Mouse (Mus musculus): ENCODE measurements at regions not wholly inside any gene's neighbourhood (a gene's known extent, or its start where the extent isn't known, plus 50 kb on each side); places are given as distances from the start of the nearest gene placed in this dataset.

GRCm38 (mm10) chr15:36903922-36904321, 103.7 kb downstream of the Zfp706 start:
- Histone ChIP-seq H3K4me3 (ENCODE audit: control insufficient read depth in 1 of 2, insufficient read depth in 1 of 2, low read depth in 1 of 2, low read length in 2 of 2) (no peak overlapping the region), H3K4me2 (ENCODE audit: low read length) (no peak overlapping the region), H3K27me3 (ENCODE audit: control insufficient read depth, insufficient read depth, low read length) (no peaks in the 10 kb centered on the region), H3K4me1 (ENCODE audit: control insufficient read depth in 2 of 2, insufficient read depth in 2 of 2, low read length in 2 of 2) (peaks cover 16 to 23% of the 10 kb centered on the region in 2 experiments), H3K36me3 (ENCODE audit: control insufficient read depth, insufficient read depth, low read length) (no peaks in the 10 kb centered on the region), H3K9ac (ENCODE audit: low read length) (no peak overlapping the region), H3K27ac (replicated peaks in 1 of 2; ENCODE audit: control insufficient read depth in 1 of 2, insufficient read depth in 1 of 2, low read depth in 2 of 2, low read length in 2 of 2) (no peak overlapping the region; a peak in 1 of 4 replicates), H3K9me3 (ENCODE audit: control insufficient read depth, low read length) (no peaks in the 10 kb centered on the region)
- ATAC-seq (ENCODE audit: insufficient number of reproducible peaks, insufficient read depth, low FRiP score, low read depth) = no peak
- WGBS = 75% methylated on average over 5 of the region's 5 CpGs

- Histone ChIP-seq H3K36me3 (ENCODE audit: control insufficient read depth, insufficient read depth, low read length) (no peaks in the 10 kb centered on the region), H3K4me3 (ENCODE audit: control insufficient read depth in 1 of 2, insufficient read depth in 1 of 2, low read depth in 1 of 2, low read length in 2 of 2) (no peak overlapping the region), H3K9ac (ENCODE audit: low read length) (no peak overlapping the region), H3K4me1 (ENCODE audit: control insufficient read depth in 2 of 2, insufficient read depth in 2 of 2, low read length in 2 of 2) (peaks cover 16 to 23% of the 10 kb centered on the region in 2 experiments), H3K4me2 (ENCODE audit: low read length) (no peak overlapping the region), H3K27ac (replicated peaks in 1 of 2; ENCODE audit: control insufficient read depth in 1 of 2, insufficient read depth in 1 of 2, low read depth in 2 of 2, low read length in 2 of 2) (peak overlapping the region in 1 of 2 experiments; percentile 36; a peak in 2 of 4 replicates), H3K27me3 (ENCODE audit: control insufficient read depth, insufficient read depth, low read length) (no peaks in the 10 kb centered on the region), H3K9me3 (ENCODE audit: control insufficient read depth, low read length) (no peaks in the 10 kb centered on the region)
- 53% methylated on average over 4 of the region's 4 CpGs for WGBS
- no peak; the same call in 1 of the 2 replicates for ATAC-seq (ENCODE audit: insufficient number of reproducible peaks, insufficient read depth, low FRiP score, low read depth)
These were observed 104.3 kb downstream of the Zfp706 start for GRCm38 (mm10) chr15:36903309-36903708.

DNA sequence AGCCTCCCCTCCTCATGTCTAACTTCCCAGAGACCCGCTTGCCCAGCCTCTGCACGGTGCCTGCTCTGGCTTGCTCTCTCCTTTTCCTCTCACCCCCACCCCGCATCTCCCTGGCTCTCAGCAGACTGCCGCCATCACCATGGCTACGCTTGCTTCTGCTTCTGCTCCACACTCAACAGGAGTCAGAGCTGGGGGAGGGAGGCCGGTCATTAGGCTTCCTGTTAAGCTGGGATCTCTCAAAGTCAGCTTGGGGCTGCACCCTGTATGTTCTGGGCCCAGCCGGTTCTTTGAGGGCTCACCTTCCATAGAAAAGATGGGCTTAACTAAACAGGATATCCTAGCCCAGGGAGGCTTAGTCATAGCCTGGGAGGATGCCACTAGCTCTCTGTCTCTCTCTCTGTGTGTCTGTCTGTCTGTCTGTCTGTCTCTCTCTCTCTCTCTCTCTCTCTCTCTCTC, 105.7 kb downstream of the Zfp706 start:
- Histone ChIP-seq H3K27ac (replicated peaks in 1 of 2; ENCODE audit: control insufficient read depth in 1 of 2, insufficient read depth in 1 of 2, low read depth in 2 of 2, low read length in 2 of 2) (0 out of 4 replicates have a peak overlapping the region, but pooled peaks of 1 of the 2 experiments have one; percentile 19), H3K36me3 (ENCODE audit: control insufficient read depth, insufficient read depth, low read length) (no peaks in the 10 kb centered on the region), H3K4me3 (ENCODE audit: control insufficient read depth in 1 of 2, insufficient read depth in 1 of 2, low read depth in 1 of 2, low read length in 2 of 2) (no peak overlapping the region), H3K9me3 (ENCODE audit: control insufficient read depth, low read length) (no peaks in the 10 kb centered on the region), H3K4me2 (ENCODE audit: low read length) (peak overlapping the region; percentile 26; the same call in 1 of the 2 replicates), H3K4me1 (ENCODE audit: control insufficient read depth in 2 of 2, insufficient read depth in 2 of 2, low read length in 2 of 2) (peaks cover 16 to 23% of the 10 kb centered on the region in 2 experiments), H3K27me3 (ENCODE audit: control insufficient read depth, insufficient read depth, low read length) (no peaks in the 10 kb centered on the region), H3K9ac (ENCODE audit: low read length) (no peak overlapping the region; the same call in 1 of the 2 replicates)
- peak; percentile 41; the same call in 1 of the 2 replicates for ATAC-seq (ENCODE audit: insufficient number of reproducible peaks, insufficient read depth, low FRiP score, low read depth)
- 2% methylated on average over 7 of the region's 7 CpGs for WGBS

GRCm38 (mm10) chr15:36901350-36901749, 106.2 kb downstream of the Zfp706 start:
- H3K9me3 ChIP-seq (ENCODE audit: control insufficient read depth, low read length) = no peaks in the 10 kb centered on the region
- H3K36me3 ChIP-seq (ENCODE audit: control insufficient read depth, insufficient read depth, low read length) = no peaks in the 10 kb centered on the region
- H3K4me2 ChIP-seq (ENCODE audit: low read length) = peak overlapping the region; percentile 26; the same call in 1 of the 2 replicates
- H3K27ac ChIP-seq (replicated peaks in 1 of 2; ENCODE audit: control insufficient read depth in 1 of 2, insufficient read depth in 1 of 2, low read depth in 2 of 2, low read length in 2 of 2) = no peak overlapping the region
- H3K4me1 ChIP-seq (ENCODE audit: control insufficient read depth in 2 of 2, insufficient read depth in 2 of 2, low read length in 2 of 2) = peaks cover 16 to 23% of the 10 kb centered on the region in 2 experiments
- H3K27me3 ChIP-seq (ENCODE audit: control insufficient read depth, insufficient read depth, low read length) = no peaks in the 10 kb centered on the region
- ATAC-seq (ENCODE audit: insufficient number of reproducible peaks, insufficient read depth, low FRiP score, low read depth) = no peak
- 54% methylated on average over 5 of the region's 5 CpGs for WGBS
- no peak overlapping the region for H3K4me3 ChIP-seq (ENCODE audit: control insufficient read depth in 1 of 2, insufficient read depth in 1 of 2, low read depth in 1 of 2, low read length in 2 of 2)
- no peak overlapping the region for H3K9ac ChIP-seq (ENCODE audit: low read length)

DNA sequence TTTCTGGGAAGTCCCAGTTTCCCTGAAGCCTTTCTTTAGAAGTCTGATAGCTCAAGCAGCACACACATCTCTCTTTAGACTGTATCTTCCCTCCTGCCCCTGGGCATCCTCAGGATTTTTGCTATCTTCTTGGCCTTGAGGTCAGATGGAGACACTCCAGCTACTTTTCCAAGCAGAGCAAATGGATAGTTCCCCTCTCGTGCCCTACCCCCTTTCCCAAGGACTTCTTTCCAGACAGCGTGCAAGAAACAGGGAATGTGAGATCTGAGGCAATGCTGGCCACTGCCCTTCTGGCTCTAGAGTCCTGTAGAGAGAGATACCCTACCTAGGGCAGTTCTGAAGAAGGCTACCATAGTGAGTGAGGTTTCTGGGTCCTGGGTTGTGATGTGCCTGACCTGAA, 106.6 kb downstream of the Zfp706 start:
- Histone ChIP-seq H3K4me3 (ENCODE audit: control insufficient read depth in 1 of 2, insufficient read depth in 1 of 2, low read depth in 1 of 2, low read length in 2 of 2) (no peak overlapping the region), H3K4me2 (ENCODE audit: low read length) (no peak overlapping the region), H3K9ac (ENCODE audit: low read length) (no peak overlapping the region)

DNA sequence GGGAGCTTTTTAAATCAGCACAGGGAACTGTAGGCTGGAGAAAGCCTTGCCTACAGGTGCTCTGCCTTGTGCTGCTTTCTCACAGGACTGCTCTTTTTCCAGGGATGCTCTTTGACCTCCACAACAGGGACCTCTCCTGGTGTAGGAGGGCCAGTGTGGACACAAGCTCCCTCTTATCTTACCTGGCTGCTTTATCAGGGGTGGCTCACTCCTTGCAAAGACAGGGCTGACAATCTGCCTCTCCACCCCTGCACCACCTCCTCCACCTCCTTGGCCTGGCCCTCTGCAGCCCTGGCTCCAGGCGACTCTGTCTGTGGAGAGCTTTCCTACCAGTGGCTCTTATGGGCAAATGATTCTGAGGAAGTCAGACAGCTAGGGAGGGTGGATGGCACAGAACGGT, 107.7 kb downstream of the Zfp706 start:
- no peak overlapping the region for H3K27ac ChIP-seq (replicated peaks in 1 of 2; ENCODE audit: control insufficient read depth in 1 of 2, insufficient read depth in 1 of 2, low read depth in 2 of 2, low read length in 2 of 2)
- 55% methylated on average over 2 of the region's 2 CpGs for WGBS
- no peaks in the 10 kb centered on the region for H3K27me3 ChIP-seq (ENCODE audit: control insufficient read depth, insufficient read depth, low read length)
- no peak for ATAC-seq (ENCODE audit: insufficient number of reproducible peaks, insufficient read depth, low FRiP score, low read depth)
- no peak overlapping the region for H3K9ac ChIP-seq (ENCODE audit: low read length)
- H3K9me3 ChIP-seq (ENCODE audit: control insufficient read depth, low read length) = no peaks in the 10 kb centered on the region
- no peaks in the 10 kb centered on the region for H3K36me3 ChIP-seq (ENCODE audit: control insufficient read depth, insufficient read depth, low read length)
- peaks cover 16 to 23% of the 10 kb centered on the region in 2 experiments for H3K4me1 ChIP-seq (ENCODE audit: control insufficient read depth in 2 of 2, insufficient read depth in 2 of 2, low read length in 2 of 2)
- H3K4me2 ChIP-seq (ENCODE audit: low read length) = no peak overlapping the region
- no peak overlapping the region for H3K4me3 ChIP-seq (ENCODE audit: control insufficient read depth in 1 of 2, insufficient read depth in 1 of 2, low read depth in 1 of 2, low read length in 2 of 2)

More for the DNA sequence above, 106.6 kb downstream of the Zfp706 start:
- no peaks in the 10 kb centered on the region for H3K27me3 ChIP-seq (ENCODE audit: control insufficient read depth, insufficient read depth, low read length)
- no peak overlapping the region for H3K27ac ChIP-seq (replicated peaks in 1 of 2; ENCODE audit: control insufficient read depth in 1 of 2, insufficient read depth in 1 of 2, low read depth in 2 of 2, low read length in 2 of 2)
- no peak for ATAC-seq (ENCODE audit: insufficient number of reproducible peaks, insufficient read depth, low FRiP score, low read depth)
- no peaks in the 10 kb centered on the region for H3K36me3 ChIP-seq (ENCODE audit: control insufficient read depth, insufficient read depth, low read length)
- H3K4me1 ChIP-seq (ENCODE audit: control insufficient read depth in 2 of 2, insufficient read depth in 2 of 2, low read length in 2 of 2) = peaks cover 16 to 23% of the 10 kb centered on the region in 2 experiments
- WGBS = 44% methylated on average over 2 of the region's 2 CpGs
- no peaks in the 10 kb centered on the region for H3K9me3 ChIP-seq (ENCODE audit: control insufficient read depth, low read length)

DNA sequence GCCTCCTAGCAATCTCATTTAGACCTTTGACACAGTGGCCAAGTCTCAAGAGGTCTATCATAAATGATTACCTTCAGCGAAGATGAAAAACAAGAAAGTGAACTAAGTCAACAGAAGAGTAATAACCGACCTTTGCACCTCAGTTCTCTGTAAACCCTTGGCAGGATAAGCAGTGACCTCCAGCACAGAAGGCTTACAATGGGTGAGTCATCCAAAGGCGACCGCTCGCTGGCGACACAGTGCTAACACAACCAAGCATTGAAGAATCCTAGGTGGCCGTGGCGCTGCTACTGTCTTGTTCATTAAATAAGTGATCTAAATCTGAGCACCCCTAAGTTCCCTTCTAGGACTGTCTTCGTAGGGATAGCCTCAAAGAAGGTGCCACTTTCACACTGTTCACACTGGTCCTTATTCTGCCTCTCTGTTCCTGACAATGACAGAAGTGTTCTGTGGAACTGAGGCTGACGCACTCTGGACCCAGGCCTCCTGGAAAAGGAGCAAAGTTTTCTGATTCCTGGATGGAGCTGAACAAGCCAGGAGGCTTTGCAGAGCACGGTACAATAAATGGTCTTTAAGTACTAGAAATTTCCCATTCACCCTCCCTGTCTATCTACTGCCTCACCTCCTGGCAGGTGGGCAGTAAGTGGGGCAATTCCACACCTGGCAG, 108.6 kb downstream of the Zfp706 start:
- H3K4me2 ChIP-seq (ENCODE audit: low read length) = no peak overlapping the region
- no peak overlapping the region for H3K4me3 ChIP-seq (ENCODE audit: control insufficient read depth in 1 of 2, insufficient read depth in 1 of 2, low read depth in 1 of 2, low read length in 2 of 2)
- no peak overlapping the region for H3K27ac ChIP-seq (replicated peaks in 1 of 2; ENCODE audit: control insufficient read depth in 1 of 2, insufficient read depth in 1 of 2, low read depth in 2 of 2, low read length in 2 of 2)
- H3K36me3 ChIP-seq (ENCODE audit: control insufficient read depth, insufficient read depth, low read length) = no peaks in the 10 kb centered on the region
- H3K9ac ChIP-seq (ENCODE audit: low read length) = no peak overlapping the region
- WGBS = 86% methylated on average over 11 of the region's 11 CpGs
- H3K27me3 ChIP-seq (ENCODE audit: control insufficient read depth, insufficient read depth, low read length) = no peaks in the 10 kb centered on the region
- peaks cover 16 to 23% of the 10 kb centered on the region in 2 experiments for H3K4me1 ChIP-seq (ENCODE audit: control insufficient read depth in 2 of 2, insufficient read depth in 2 of 2, low read length in 2 of 2)
- no peaks in the 10 kb centered on the region for H3K9me3 ChIP-seq (ENCODE audit: control insufficient read depth, low read length)
- ATAC-seq (ENCODE audit: insufficient number of reproducible peaks, insufficient read depth, low FRiP score, low read depth) = no peak

All from heart, embryonic 14.5 days (tissue).